Mouse (Mus musculus) heart, embryonic 15.5 days (tissue): ENCODE measurements around the gene Xpo5. TPM values are rescaled to one million over a fixed set of nuclear protein-coding genes. Genes with fewer than 3 reads are reported as not detected.
A peak's percentile ranks its signal among the peaks of the same experiment; 100 is the strongest.

Source experiments
- ATAC-seq: fragments of 200-750 bp; cut with Nextera tagmentation; replicated peaks from 2 replicates; pipeline ENCODE4 v1.8.0; 2017; ENCODE audit warnings: low read depth, moderate TSS enrichment; ENCODE audit not compliant: insufficient number of reproducible peaks, insufficient read depth, low FRiP score
- H3K27ac ChIP-seq: fragments of 300-500 bp; sonication (generic); 2 replicates; pipeline ENCODE4 v1.5.1; 2015; ENCODE audit warnings: mild to moderate bottlenecking, inconsistent platforms
- H3K27me3 ChIP-seq: fragments of 300-500 bp; sonication (generic); 2 replicates; pipeline ENCODE4 v1.6.1; 2015; ENCODE audit warnings: inconsistent platforms
- H3K36me3 ChIP-seq: fragments of 300-500 bp; sonication (generic); 2 replicates; pipeline ENCODE4 v1.6.1; 2015; ENCODE audit warnings: mild to moderate bottlenecking, inconsistent platforms
- H3K4me1 ChIP-seq: fragments of 300-500 bp; sonication (generic); replicated peaks from 2 replicates; pipeline ENCODE4 v1.6.1; 2015; ENCODE audit warnings: inconsistent platforms
- H3K4me2 ChIP-seq: fragments of 300-500 bp; sonication (generic); 2 replicates; pipeline ENCODE4 v1.6.1; 2015; ENCODE audit warnings: inconsistent platforms, mild to moderate bottlenecking, moderate library complexity
- H3K4me3 ChIP-seq: fragments of 300-500 bp; sonication (generic); 2 replicates; pipeline ENCODE4 v1.5.1; 2015; ENCODE audit warnings: mild to moderate bottlenecking, inconsistent platforms
- H3K9ac ChIP-seq: fragments of 300-500 bp; sonication (generic); 2 replicates; pipeline ENCODE4 v1.6.1; 2015; ENCODE audit warnings: mild to moderate bottlenecking, inconsistent platforms
- H3K9me3 ChIP-seq: fragments of 300-500 bp; sonication (generic); replicated peaks from 2 replicates; pipeline ENCODE4 v1.6.1; 2016; ENCODE audit warnings: inconsistent platforms
- WGBS: fragments of 180-500 bp; shearing (Covaris S2); methylation state at CpG from one replicate; pipeline ENCODE4 v1.1.7; 2015; ENCODE audit warnings: mixed read lengths; 5-methylcytosine and 5-hydroxymethylcytosine counted together
- microRNA counts: library from miRNA; unstranded; fragments of <30 nt; microRNA quantifications from one replicate; lab custom pipeline; 2016
- microRNA-seq: library from miRNA; unstranded; fragments of <30 nt; microRNA quantifications from one replicate; pipeline ENCODE4, GENCODE M21; 2016
- polyA plus RNA-seq: library from polyadenylated mRNA; unstranded; fragments of >200 nt; fragmentation: Nextera tagmentation; extraction: Ambion mirVana; gene quantifications from 2 replicates; pipeline ENCODE4 v1.2.1, GENCODE M21; 2015

Gene Xpo5
- polyA plus RNA-seq, 1 experiment from 2014 or later, result 15.1 TPM

- H3K27me3 ChIP-seq, result no peaks in the 10 kb centered on the region
- no peak for ATAC-seq
- H3K9me3 ChIP-seq, result no peaks in the 10 kb centered on the region
- WGBS, result 51% methylated on average over 6 of the region's 6 CpGs
- no peak overlapping the region for H3K4me3 ChIP-seq
- no peaks in the 10 kb centered on the region for H3K36me3 ChIP-seq
- no peak overlapping the region for H3K4me2 ChIP-seq
- H3K27ac ChIP-seq, result no peak overlapping the region
- H3K9ac ChIP-seq, result no peak overlapping the region
- H3K4me1 ChIP-seq, result peaks cover 28% of the 10 kb centered on the region
These were observed 82.8 kb downstream of the Xpo5 start for GRCm38 (mm10) chr17:46285407-46285806.

GRCm38 (mm10) chr17:46287678-46288095, 85.1 kb downstream of the Xpo5 start:
- WGBS, result 49% methylated on average over 11 of the region's 11 CpGs
- H3K27me3 ChIP-seq, result no peaks in the 10 kb centered on the region
- no peaks in the 10 kb centered on the region for H3K36me3 ChIP-seq
- H3K27ac ChIP-seq, result peak overlapping the region; percentile 11; the same call in 1 of the 2 replicates
- H3K4me3 ChIP-seq, result no peak overlapping the region
- no peaks in the 10 kb centered on the region for H3K9me3 ChIP-seq
- peaks cover 11% of the 10 kb centered on the region for H3K4me1 ChIP-seq
- peak; percentile 70 for ATAC-seq
- no peak overlapping the region for H3K4me2 ChIP-seq
- no peak overlapping the region for H3K9ac ChIP-seq

MicroRNA genes within 50 kb of the gene (microRNA counts, 519-probe panel; counts per million panel counts)
- microRNA mmu-miR-693-3p (lab: Ali Mortazavi, UCI), result not detected
- not detected for microRNA mmu-miR-693-5p (lab: Ali Mortazavi, UCI)

Small RNA genes within 50 kb of the gene (microRNA-seq; reads per million reads assigned to microRNA genes)
- gene Mir693, result 0.84 reads per million

Other genes starting within 250 kb of the Xpo5 start
- gene Vegfa, start 170.4 kb upstream of the Xpo5 start, polyA plus RNA-seq, result 6.0 and 7.4 TPM in 2 replicates
- 118 and 121 TPM in 2 replicates for gene Mrps18a, start 91.8 kb upstream of the Xpo5 start, polyA plus RNA-seq
- 5.8 and 6.9 TPM in 2 replicates for gene Rsph9, start 58.6 kb upstream of the Xpo5 start, polyA plus RNA-seq
- 31.4 and 34.4 TPM in 2 replicates for gene Mad2l1bp, start 49.2 kb upstream of the Xpo5 start, polyA plus RNA-seq
- gene Gtpbp2, start 41.8 kb upstream of the Xpo5 start, polyA plus RNA-seq, result 33.8 and 36.8 TPM in 2 replicates
- gene Polh, start 137 bp upstream of the Xpo5 start, polyA plus RNA-seq, result 11.7 and 12.7 TPM in 2 replicates
- 36.3 and 51.0 TPM in 2 replicates for gene Polr1c, start 45.3 kb downstream of the Xpo5 start, polyA plus RNA-seq
- gene Yipf3, start 45.3 kb downstream of the Xpo5 start, polyA plus RNA-seq, result 72.1 and 97.8 TPM in 2 replicates
- 0.47 and 0.94 TPM in 2 replicates for gene Lrrc73, start 50.7 kb downstream of the Xpo5 start, polyA plus RNA-seq
- 39.5 and 44.9 TPM in 2 replicates for gene Tjap1, start 80.2 kb downstream of the Xpo5 start, polyA plus RNA-seq
- gene Dlk2, start 94.6 kb downstream of the Xpo5 start, polyA plus RNA-seq, result 0.49 and 1.7 TPM in 2 replicates
- gene Abcc10, start 125.6 kb downstream of the Xpo5 start, polyA plus RNA-seq, result 4.3 and 4.6 TPM in 2 replicates
- 6.4 and 6.5 TPM in 2 replicates for gene Zfp318, start 180.9 kb downstream of the Xpo5 start, polyA plus RNA-seq
- 3.5 and 28.8 TPM in 2 replicates for gene Crip3, start 226.1 kb downstream of the Xpo5 start, polyA plus RNA-seq
- gene Slc22a7, start 235.7 kb downstream of the Xpo5 start, polyA plus RNA-seq, result 0.25 and 0.74 TPM in 2 replicates